Mouse (Mus musculus) erythroblast, embryonic 14.5 days (primary cell): ENCODE results near the gene Wfdc8.

Experiments
- GATA1 ChIP-seq: IDR thresholded peaks from 2 replicates; pipeline ENCODE4 v1.6.1; 2012; ENCODE audit warnings: low read length, inconsistent platforms, mixed read lengths
- TAL1 ChIP-seq: IDR thresholded peaks from 3 replicates; pipeline ENCODE4 v1.6.1; 2012; ENCODE audit warnings: low read length, inconsistent platforms, mixed read lengths

DNA sequence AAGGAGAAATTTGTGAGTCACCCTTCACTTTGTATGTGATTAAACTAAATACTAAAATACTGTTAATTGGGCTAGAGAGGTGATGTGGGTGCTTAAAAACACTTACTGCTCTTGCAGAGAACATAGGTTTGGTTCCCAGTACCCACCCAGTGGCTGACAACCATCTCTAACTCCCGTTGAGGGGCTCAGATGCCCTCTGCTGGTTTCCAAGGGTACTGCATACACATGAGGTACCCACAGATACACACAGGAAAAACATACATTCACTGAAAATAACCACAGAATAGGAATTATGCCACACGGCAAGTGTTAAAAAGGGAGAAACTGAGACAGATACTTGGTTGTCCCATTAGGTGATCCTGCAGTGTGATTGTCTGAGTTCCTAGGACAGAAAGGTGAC lies 46.4 kb downstream of the Wfdc8 start:
- TF ChIP-seq TAL1 (no peak), GATA1 (no peak)
